Mouse (Mus musculus): Measurements from ENCODE around the gene Sh3pxd2b.
A peak's percentile ranks its signal among the peaks of the same experiment; 100 is the strongest.

Sh3pxd2b gene

GRCm38 (mm10) chr11:32347607-32348432 lies at the start of gene Sh3pxd2b:
Sh3pxd2b (plus strand) TSS chr11:32347820.
- peak; percentile 97 for DNase-seq

GRCm38 (mm10) chr11:32297866-32298531 lies 49.6 kb upstream of the Sh3pxd2b start:
- DNase-seq = no peak

GRCm38 (mm10) chr11:32298532-32298918 lies 49.1 kb upstream of the Sh3pxd2b start:
- no peak for DNase-seq

- DNase-seq = peak; percentile 90
These were observed 47.8 kb upstream of the Sh3pxd2b start, which contains the start of gene Hbq1a for GRCm38 (mm10) chr11:32299865-32300264. Hbq1a (plus strand) TSS chr11:32300069.

- DNase-seq = no peak
These were observed 47.0 kb upstream of the Sh3pxd2b start for GRCm38 (mm10) chr11:32300279-32301267.

- DNase-seq = peak; percentile 42
These were observed 46.1 kb upstream of the Sh3pxd2b start for GRCm38 (mm10) chr11:32301506-32301905.

- DNase-seq = peak; percentile 95
These were observed 44.7 kb upstream of the Sh3pxd2b start for GRCm38 (mm10) chr11:32302824-32303419.

- peak; percentile 76 for DNase-seq
These were observed 44.2 kb upstream of the Sh3pxd2b start for GRCm38 (mm10) chr11:32303455-32303854.

GRCm38 (mm10) chr11:32307006-32307405 lies 40.6 kb upstream of the Sh3pxd2b start:
- no peak for DNase-seq

GRCm38 (mm10) chr11:32309446-32309845 lies 38.2 kb upstream of the Sh3pxd2b start:
- no peak for DNase-seq

- DNase-seq = no peak
These were observed 37.7 kb upstream of the Sh3pxd2b start for GRCm38 (mm10) chr11:32309928-32310327.

GRCm38 (mm10) chr11:32316009-32316408 lies 31.6 kb upstream of the Sh3pxd2b start:
- no peak for DNase-seq

GRCm38 (mm10) chr11:32320507-32321195 lies 27.0 kb upstream of the Sh3pxd2b start:
- peak; percentile 70 for DNase-seq

GRCm38 (mm10) chr11:32321196-32321565 lies 26.4 kb upstream of the Sh3pxd2b start:
- peak; percentile 96 for DNase-seq

- peak; percentile 98 for DNase-seq
These were observed 23.0 kb upstream of the Sh3pxd2b start for GRCm38 (mm10) chr11:32324609-32325008.

- peak; percentile 98 for DNase-seq
These were observed 16.5 kb upstream of the Sh3pxd2b start for GRCm38 (mm10) chr11:32331075-32331474.

- no peak for DNase-seq
These were observed 15.8 kb upstream of the Sh3pxd2b start for GRCm38 (mm10) chr11:32331861-32332260.

- no peak for DNase-seq
These were observed 14.4 kb upstream of the Sh3pxd2b start for GRCm38 (mm10) chr11:32333235-32333634.

- DNase-seq = peak; percentile 97
These were observed 11.1 kb upstream of the Sh3pxd2b start for GRCm38 (mm10) chr11:32336435-32336907.

- peak; percentile 98 for DNase-seq
These were observed 8.5 kb upstream of the Sh3pxd2b start for GRCm38 (mm10) chr11:32339131-32339531.
